18 mouse cellular contexts compared by ENCODE assay signal in genomic region chr8:61528197-61528596, GRCm38 (mm10).
"Had no signal": no experiment of that assay in that cellular context is flagged by ENCODE, and none has a peak within 500 bp of the region (broad histone marks: within the 10 kb centered on the region; RNA-seq: fewer than 3 reads in every experiment).

No protein-coding gene starts in this region.

- H3K4me2 ChIP-seq: liver, embryonic 12.5 days; lung, embryonic 14.5 days; midbrain, embryonic 12.5 days; neural tube, embryonic 13.5 days; neural tube, embryonic 15.5 days; stomach, embryonic 15.5 days had no signal

- H3K4me1 ChIP-seq: midbrain, embryonic 10.5 days; midbrain, embryonic 12.5 days; neural tube, embryonic 13.5 days; neural tube, embryonic 15.5 days; stomach, embryonic 15.5 days had no signal

- H3K36me3 ChIP-seq: neural tube, embryonic 15.5 days had no signal

- H3K27me3 ChIP-seq: liver, embryonic 12.5 days; midbrain, embryonic 12.5 days; neural tube, embryonic 13.5 days; neural tube, embryonic 15.5 days; stomach, embryonic 15.5 days had no signal

- ATAC-seq: liver, embryonic 12.5 days; midbrain, embryonic 16.5 days had no signal

- DNase-seq: lung, adult 18-20 months; lung, embryonic 14.5 days; lung, postnatal 10 days; midbrain, embryonic 14.5 days; right cerebral cortex, adult 18-20 months; right cerebral cortex, postnatal 25 days; right cerebral cortex, postnatal 4 days; thymus, adult 2 months; thymus, postnatal 36 days had no signal

- H3K9me3 ChIP-seq: liver, embryonic 12.5 days; midbrain, embryonic 10.5 days; midbrain, embryonic 12.5 days; neural tube, embryonic 13.5 days; neural tube, embryonic 15.5 days; stomach, embryonic 15.5 days had no signal

- H3K9ac ChIP-seq: liver, embryonic 12.5 days; liver, embryonic 14.5 days; lung, embryonic 14.5 days; midbrain, embryonic 12.5 days; neural tube, embryonic 13.5 days; neural tube, embryonic 15.5 days; stomach, embryonic 15.5 days had no signal

- H3K4me3 ChIP-seq: liver, embryonic 12.5 days; midbrain, embryonic 10.5 days; midbrain, embryonic 12.5 days; myocyte; neural tube, embryonic 13.5 days; neural tube, embryonic 15.5 days; stomach, embryonic 15.5 days had no signal

- H3K27ac ChIP-seq: liver, embryonic 12.5 days; liver, embryonic 14.5 days; midbrain, embryonic 10.5 days; midbrain, embryonic 12.5 days; neural tube, embryonic 13.5 days; neural tube, embryonic 15.5 days had no signal
